Mouse (Mus musculus) mouse trophoblast stem cell (cell line): ENCODE measurements at regions not wholly inside any gene's neighbourhood (a gene's known extent, or its start where the extent isn't known, plus 50 kb on each side); places are given as distances from the start of the nearest gene placed in this dataset.
"Not testable (repeated sequence)": the region's sequence is repeated elsewhere in the genome, so short reads cannot be mapped to it uniquely, and the experiment has no call there.

Source experiments
- in situ Hi-C, 2 experiments: fragments of 300-500 bp; cut with MseI, MboI; formaldehyde crosslinking; loops; 2 replicates in 1 of 2; 3 replicates in 1 of 2; pipeline ENCODE4 v1.15.1; 2025

DNA sequence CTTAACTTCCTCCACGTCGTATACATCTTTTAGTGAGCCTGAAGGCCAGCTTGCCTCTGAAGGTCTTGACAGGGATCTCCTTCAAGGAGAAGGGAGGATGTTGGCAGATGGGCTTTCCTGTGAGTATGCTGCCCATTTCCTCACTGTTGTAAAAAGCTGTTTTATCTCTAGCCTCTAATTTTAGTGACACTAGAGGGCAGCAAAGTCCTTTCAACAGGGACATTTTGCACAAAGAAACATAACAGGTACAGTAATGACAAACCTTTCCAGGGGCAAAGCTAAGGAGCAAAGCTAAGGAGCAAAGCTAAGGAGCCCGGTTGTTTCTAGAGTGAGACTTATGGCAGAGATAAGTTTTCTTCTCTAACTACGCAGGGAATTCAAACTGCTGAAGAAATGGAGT, 59.0 kb upstream of the Kbtbd8 start:
- in situ Hi-C loops = loop anchor here in 1 of 2 experiments (25.0 kb wide), 1 partner anchor 1954 kb away; no protein-coding TSS in a partner anchor

DNA sequence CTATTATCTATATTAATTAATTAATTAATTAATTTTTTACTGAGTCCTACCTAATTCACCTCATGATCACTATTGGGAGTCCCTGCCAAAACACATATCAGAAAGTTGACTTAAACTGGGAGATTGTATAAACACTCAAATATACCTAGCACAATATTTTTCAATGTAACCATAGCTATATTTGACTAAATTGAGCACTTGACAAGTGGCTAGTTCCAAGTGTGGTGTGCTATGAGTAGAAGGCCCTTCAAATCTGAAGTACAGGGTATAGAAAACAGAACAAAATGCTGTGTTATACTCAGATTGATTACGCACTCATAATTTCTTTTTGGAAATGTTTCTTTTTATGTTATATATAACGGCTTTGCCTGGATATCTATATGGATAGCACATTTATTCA, 60.8 kb upstream of the Kbtbd8 start:
- in situ Hi-C loops = loop anchor here in 1 of 2 experiments (25.0 kb wide), 1 partner anchor 1956 kb away; no protein-coding TSS in a partner anchor

DNA sequence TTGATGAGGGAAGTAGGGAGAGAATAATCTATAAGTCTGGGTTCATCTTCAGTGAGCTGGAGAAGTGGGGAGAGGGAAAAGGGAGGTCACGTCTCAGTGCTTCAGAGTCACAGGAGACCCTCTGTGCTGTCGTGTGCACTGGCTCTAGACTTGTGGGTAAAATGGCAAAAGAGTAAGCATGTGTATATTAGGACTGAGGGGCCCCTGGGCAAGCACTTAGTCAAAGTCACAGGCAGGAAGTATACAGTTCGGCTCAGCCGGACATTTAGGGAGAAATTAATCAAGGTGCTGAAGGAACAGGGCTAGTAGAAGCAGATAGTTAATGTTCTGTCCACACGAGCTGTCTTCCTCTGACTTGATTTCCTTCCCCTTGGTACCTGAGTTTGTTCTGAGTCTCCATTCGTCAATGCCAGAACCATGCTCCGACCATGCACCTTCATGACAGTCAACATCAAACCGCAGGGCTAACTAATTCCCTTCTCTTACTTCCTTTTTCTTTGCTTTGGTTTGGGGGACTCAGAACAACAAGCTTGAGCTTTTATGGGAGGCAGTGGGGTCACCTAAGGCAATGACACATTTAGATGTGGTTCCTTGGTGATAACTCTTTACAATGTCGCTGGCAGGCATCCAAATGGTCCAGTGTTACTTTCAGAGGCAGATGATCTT, 63.2 kb upstream of the Kbtbd8 start:
- in situ Hi-C loops = loop anchor here in 1 of 2 experiments (25.0 kb wide), 1 partner anchor 1958 kb away; no protein-coding TSS in a partner anchor

DNA sequence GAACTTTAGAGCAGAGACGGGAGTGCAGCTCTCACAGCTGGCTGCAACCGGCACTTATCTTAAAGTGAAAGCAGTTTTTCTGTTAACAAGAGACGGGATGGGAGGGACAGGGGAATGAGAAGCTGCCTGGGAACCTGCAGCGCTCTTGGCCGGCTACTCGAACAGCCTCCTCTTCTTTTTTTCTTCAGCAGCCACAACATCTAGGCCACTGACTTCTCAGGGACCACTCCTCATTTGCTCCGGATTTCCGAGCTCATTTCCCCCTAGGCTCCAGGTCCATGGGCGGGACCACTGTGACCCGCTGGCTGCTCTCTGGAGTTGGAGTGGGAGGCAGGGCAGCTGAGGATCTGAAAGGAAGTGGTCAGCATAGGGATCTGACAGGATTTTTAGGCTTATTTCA, 75.7 kb upstream of the Kbtbd8 start:
- in situ Hi-C loops = not testable (repeated sequence)

DNA sequence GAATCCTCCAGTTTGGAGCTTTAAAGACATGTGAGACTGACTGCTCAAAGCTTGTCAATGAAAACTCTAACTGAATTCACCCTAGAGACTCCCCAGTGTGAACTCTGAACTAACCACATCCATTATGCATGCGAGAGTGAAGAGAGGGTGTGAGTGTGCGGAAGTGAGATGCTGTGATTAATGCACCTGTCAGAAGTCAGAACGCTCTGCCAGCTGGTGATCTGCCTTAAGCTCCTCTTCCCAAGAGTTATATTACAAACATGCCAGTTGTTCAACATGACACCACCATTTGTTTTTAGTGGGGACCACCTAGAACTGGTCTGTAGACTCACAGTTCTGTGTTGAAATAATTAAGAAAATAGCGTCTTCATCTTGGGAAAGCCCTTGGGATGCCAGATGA, 92.8 kb upstream of the Kbtbd8 start:
- in situ Hi-C loops = no loop called here

DNA sequence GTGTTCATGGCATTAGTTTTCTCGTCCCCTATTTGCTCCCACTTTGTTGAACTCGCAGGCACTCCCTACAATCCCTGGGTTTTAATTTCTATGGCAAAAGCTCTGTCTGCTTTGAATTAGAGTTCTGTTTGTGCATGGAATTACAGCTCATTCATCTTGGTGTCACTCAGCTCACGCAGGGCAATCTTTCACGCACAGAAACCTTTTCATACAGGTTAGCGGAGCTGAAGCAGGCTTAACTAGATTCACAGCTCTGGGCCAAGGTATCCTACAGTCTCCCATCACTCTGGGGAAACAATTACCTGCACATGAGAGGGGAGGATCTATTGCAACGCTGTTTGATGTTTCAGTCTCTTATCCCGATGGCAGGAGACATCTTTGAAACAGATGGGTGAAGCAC, 95.3 kb upstream of the Kbtbd8 start:
- in situ Hi-C loops = no loop called here

DNA sequence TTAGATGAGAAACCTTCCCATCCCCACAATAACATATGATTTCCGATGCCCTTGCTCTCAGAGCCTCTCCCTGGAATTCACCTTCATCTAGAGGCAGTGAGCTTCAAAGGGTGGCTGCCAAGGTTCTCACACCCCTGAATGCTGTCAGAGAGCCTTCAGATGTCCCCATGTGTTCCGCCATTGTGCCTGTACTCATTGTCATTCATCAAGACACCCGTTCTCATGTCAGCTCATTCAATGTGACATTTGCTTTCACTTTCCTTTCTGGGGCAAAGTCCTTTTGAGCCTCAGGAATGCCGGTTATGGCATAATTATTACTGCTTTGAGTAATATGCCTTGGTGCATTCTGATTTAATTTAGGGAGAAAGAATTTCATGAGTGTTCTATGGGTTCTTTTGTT, 99.1 kb upstream of the Kbtbd8 start:
- in situ Hi-C loops = no loop called here

DNA sequence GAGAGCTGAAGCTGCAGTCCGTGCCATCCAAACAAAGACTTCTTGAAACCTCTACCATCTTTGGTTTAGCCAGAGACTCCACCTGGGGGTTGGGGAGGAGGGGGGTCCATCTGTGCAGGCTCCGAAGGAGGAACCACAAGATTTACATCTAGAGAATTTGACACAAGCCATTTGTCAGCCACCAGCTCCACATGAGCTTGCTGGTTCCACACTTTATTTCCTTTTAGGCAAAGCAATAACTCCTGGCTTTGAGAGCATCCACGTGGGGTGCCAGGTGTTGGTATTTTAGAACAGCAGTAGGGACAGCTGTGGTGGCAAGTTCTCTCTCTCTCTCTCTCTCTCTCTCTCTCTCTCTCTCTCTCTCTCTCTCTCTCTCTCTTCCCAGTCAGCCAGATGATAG, 99.6 kb upstream of the Kbtbd8 start:
- in situ Hi-C loops = no loop called here

DNA sequence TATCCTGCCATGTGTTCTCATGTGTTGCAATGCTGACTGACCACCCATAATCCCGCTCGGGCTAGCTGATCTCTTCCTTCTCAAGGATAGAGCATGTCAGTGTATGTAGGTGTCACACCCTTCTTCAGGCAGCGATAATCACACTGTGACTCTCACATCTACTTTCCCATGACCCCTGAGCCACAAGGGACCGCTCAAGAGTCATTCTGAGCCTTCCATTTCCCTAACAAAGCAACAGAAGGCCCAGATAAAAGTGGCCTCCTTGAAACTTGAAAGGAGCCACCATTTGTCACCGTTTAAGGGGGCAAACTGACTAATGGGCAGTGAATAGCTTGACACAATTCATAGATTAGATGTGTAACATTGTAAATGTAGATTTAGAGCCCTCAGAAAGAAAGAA, 103.9 kb upstream of the Kbtbd8 start:
- in situ Hi-C loops = no loop called here

DNA sequence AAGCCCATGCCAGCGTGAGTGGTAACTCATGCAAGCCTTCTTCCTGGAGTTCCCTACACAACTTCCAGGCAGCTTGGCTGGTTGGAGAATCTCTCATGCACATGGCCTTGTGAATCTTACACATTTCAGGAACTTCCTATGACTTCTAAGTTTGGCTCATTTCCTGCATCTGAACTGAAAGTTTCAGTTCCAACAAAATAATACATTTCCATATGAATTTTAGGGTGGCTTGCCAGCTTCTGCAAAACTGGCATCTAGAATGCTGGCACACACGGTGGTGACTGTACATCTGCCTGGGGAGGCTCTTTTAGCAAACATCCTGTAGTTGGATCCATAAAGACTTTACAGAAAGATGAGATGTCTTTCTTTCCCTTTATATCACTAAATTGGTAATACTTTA, 110.6 kb upstream of the Kbtbd8 start:
- in situ Hi-C loops = no loop called here

DNA sequence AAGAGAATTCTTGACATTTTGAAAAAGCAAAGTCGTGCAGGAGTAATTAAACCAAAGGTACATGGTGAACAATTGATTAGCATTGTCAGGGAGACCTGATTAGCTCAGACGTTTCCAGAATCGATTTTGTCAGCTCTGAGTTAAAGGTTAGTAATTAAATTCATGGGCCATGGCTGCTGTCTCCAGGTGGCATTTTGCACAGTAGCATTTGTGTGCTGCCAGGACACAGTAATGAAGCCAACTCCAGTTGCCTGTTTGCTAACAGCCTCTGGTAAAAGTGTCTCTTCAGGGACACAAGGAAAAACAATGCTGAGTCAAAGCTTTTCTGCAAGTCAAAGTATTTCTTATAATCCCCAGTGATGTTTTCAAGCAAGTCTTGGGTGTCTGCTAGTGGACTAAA, 113.3 kb upstream of the Kbtbd8 start:
- in situ Hi-C loops = no loop called here

DNA sequence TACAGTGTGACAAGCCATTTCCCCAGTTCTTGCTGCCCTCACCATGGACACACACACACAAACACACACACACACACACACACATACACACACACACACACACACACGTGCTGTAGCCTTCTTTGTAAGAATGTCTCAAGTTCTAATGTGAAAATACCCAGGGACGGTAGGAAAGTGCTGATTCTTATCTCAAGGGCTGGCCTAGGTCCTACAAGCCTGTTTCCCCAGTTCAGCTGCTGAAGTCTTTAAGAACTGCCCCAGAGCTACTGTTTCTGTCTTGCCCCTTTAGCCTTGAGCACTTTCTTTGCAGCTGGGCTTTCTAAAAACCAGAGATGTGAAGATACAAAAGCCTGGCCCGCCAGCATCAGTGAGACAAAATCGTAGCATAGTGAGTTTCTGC, 117.5 kb upstream of the Kbtbd8 start:
- in situ Hi-C loops = no loop called here

DNA sequence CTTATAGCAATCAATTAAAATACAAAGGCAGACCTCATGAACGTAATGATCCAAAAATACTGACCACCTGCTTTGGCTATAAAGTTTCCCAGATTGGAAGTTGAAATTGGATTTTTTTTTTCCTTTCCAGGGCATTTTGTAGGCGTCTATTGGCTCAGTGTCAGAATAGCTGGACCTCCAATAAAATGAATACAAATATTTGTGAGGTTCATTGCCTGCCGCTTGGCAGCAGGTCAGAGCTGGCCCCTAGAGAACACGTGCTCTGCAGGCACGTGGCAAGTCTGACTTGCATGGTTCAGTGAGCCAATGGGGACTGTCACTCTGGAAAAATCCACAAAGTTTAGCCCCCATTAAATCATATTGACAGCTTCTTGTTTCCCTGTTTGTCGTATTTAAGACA, 118.0 kb upstream of the Kbtbd8 start:
- in situ Hi-C loops = no loop called here

DNA sequence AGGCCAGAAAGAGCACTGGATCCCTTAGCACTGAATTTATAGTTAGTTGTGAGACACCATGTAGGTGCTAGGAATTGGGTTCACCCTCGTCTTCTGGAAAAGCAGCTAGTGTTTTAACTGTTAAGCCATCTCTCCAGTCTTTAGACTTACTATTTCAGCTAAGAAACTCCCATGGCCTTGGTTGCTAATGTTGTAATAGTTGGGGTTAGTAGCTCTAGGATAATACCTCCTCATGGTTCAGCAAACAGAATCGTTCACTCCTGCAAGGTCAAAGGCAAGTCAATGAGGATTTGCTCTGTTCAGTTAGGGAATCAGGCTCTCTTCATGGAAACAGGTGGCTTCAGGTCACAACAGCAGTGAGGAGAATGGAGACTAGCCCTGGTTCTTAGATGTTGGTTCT, 118.7 kb upstream of the Kbtbd8 start:
- in situ Hi-C loops = no loop called here

DNA sequence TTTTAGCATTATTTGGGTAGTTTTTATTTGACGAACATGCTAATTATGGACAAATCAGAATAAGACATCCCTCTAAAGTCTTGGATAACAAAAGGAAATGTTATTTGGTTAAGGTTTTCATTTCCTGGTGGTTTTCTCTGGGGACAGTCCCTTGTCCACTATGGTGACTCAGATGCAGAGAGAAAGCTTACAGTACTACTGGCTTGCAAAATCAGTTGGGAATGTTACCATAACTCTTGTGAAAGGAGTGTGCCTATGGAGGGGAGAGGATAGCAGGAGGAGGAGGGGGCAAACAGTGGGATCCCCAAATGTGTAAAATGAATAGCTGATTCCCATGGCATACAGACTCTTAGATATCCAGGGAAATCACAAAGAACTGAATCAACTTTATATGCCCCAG, 122.7 kb upstream of the Kbtbd8 start:
- in situ Hi-C loops = no loop called here

DNA sequence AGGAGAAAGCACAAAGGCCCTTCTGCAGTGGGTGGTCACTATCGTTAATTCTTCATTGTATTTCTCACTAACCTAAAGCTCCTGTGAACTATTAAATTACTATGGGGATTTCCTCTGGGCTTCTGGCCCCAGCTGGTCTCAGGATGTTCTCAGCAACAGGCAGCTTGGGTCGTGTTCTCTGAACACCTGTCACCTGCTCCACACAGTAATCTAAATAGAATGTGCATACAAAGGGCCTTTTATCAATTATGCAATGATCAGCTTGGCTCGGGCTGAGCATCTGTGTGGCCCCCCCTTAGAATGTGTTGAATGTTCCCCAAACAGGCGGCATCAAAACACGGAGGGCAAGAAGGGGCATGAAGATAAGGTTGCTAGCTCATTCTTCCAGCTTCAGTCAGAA, 129.6 kb upstream of the Kbtbd8 start:
- in situ Hi-C loops = loop anchor here (10.0 kb wide), 2 partner anchors 363 to 443 kb away; no protein-coding TSS in a partner anchor

DNA sequence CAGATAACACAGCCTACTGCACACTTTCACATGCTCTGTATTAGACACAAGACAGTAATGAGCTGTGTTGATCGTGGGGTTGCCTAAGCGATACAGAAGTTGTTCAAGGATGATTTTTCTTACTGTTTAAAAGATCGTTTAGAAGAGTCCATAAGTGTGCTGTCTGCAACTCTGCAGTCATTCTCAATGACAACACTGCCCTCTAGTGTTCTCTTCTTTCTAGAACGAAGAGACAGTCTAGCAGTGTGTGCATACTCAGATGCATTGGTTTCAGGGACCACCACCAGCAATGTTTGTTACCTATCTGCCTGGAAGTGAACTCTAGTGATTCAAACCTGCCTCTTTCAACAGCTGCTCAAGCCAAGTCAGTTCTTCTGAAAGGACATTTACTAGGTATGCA, 130.7 kb upstream of the Kbtbd8 start:
- in situ Hi-C loops = loop anchor here (10.0 kb wide), 2 partner anchors 362 to 442 kb away; no protein-coding TSS in a partner anchor

DNA sequence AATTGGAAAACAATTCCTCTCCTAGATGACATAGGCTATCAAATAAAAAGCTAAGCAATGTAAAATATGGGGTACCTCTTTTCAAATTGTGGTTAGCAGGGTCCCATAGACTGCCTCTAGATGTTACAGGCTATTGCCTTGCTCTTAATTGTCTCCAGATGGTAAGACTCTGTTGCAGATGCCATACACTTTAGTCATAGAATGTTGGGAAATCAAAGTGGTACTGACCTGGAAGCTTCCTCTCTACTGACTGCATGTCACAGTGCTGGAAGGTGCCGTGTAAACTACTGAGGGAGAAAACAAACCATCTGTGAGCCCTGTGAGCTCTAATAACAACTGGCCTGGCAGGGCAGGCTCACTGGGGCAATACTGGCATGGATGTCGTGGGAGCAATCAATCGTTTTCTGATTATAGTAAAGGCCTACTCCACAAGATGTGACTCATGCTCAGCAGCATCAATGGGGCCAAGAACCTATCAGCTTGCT, 132.6 kb upstream of the Kbtbd8 start:
- in situ Hi-C loops = loop anchor here (10.0 kb wide), 2 partner anchors 360 to 440 kb away; no protein-coding TSS in a partner anchor

DNA sequence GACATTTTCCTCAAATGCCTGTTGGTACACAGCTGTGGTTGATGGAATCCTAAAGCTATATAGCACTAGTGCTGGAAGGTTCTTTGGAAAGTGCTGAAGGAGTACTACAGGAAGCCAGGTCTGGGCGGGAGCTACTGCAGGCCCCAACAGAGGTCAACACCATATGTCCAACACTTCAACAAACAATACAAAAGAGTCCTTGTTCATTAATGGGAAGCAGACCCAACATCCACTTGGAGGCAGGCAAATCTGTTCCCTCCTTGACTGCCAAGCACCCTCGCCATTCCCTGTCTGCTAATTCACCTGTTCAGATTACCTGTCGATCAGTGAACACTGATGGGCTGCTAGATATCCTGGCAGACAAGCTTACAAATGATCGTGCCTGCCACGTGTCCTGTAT, 148.4 kb upstream of the Kbtbd8 start:
- in situ Hi-C loops = no loop called here

DNA sequence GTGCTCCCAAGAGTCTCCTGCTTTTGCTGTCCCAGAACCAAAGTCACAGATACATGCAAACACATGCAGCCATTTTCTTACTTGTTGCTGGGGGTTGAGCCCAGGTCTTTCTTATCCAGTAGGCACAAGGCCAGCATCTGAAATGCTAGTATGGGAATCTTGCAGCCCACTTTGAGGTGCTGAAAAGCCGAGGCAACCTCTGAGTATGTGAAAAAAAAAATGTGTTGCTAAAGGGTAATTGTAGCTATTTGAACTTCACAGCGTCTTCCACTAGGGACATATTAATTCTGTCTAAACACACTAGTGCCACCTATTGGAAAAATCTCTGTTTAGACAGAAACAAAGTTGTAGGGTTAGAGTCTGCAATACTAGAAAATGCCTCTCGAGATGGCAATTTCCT, 150.1 kb upstream of the Kbtbd8 start:
- in situ Hi-C loops = no loop called here

DNA sequence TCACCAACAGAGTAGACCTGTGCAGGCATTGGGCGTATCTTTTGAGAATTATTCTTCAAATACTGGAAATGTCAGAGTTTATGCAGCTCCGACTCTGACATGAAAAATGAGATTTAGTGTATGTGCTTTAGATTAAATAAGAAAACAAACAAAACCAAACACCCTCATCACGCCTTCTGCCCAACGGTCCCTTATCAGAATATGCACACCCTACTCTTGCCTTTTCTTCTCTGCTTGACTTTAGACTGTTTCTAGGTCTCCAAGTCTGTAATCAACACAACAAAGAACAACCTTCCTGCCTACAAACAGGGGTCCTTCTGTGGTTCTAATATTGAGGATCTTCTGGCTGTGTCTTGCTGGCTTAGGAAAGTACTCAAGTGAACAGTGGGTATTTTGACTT, 153.8 kb upstream of the Kbtbd8 start:
- in situ Hi-C loops = no loop called here

DNA sequence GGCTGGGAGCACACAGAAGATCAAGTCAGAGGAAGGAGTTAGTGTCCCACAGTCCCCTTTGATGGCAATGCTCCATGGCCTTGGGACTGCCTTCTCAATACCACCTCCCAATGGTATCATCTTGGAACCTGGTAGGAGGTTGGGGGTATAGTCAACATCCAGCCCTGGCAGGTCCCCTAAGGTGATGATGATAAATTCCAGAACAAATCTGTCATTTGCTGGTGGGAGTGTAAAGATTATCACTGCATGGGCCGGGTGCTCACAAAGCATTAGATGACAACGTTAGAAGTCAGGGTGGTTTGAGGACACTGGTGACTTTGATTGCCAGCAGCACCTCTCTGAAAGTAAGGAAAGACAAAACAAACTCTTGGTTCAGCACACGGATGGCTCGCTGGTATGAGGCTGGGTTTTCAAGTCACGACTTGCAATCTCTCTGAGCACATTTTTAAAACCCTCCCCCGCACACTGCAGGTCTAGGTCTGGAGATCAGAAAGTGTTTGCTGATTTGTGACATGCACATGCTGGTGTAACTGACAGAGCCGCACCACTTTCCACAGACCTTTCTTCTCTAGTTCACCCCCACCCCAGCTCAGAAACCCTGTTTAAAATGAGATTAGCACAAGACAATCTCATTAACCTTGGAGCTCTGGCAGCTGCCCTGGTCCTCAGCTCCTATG, 154.5 kb upstream of the Kbtbd8 start:
- in situ Hi-C loops = no loop called here

DNA sequence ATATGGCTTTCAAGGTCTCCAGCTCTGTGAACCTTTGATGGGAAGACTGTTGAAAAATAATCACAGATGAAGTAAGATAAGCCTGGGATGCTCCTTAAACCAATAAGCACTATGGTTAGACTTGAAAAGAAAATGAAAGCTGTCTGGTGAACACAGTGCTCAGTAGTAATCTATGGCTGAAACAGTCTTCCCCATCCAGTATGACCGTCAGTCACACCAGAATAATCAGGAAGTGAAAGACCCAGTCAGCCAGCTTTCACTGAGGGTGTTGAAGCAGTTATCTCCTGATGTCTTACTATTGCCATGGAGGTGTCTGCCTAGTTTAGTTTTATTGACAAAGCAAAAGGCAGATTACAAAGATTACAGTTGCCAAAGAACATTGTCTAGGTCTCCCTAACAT, 155.2 kb upstream of the Kbtbd8 start:
- in situ Hi-C loops = no loop called here
